8 mouse cellular contexts compared by ENCODE assay signal in the genomic region with DNA sequence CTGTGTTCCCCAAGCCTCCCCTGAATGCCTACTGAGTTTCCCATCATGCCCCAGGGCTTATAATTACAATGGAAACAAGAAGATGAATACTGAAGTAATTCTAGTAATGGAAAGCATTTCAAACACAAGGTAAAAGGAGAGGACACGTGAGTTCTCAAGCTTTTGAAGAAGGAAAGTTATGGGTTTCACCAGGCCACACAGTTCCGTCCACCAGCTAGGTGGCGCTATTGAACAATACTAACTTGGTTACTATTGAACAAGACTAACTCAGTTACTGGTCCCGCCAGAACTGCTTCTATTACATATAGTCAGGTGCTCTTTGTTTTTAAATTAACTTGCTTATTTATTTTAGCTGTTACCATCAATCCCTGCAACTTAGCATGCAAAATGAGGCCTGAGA.
DNase-seq lines count a peak whose midpoint lies in the region; ATAC-seq and TF ChIP-seq lines count a peak whose summit lies in the region.

No protein-coding gene starts in this region.

- peak; percentile 62 for TF ChIP-seq CTCF in E14TG2a.4 (conservative IDR thresholded peaks at IDR 0.05; ENCODE audit: low read length)

- no peaks in the 10 kb centered on the region for H3K36me3 ChIP-seq in heart, embryonic 12.5 days
- H3K36me3 ChIP-seq in E14TG2a.4 (ENCODE audit: insufficient read depth, low read length), result no peaks in the 10 kb centered on the region; the same call in 1 of the 2 replicates

- H3K9ac ChIP-seq in heart, embryonic 12.5 days, result no peak overlapping the region

- H3K27me3 ChIP-seq in heart, embryonic 12.5 days (replicated peaks), result no peaks in the 10 kb centered on the region
- H3K27me3 ChIP-seq in E14TG2a.4 (ENCODE audit: insufficient read depth, low read length), result no peaks in the 10 kb centered on the region

- H3K4me3 ChIP-seq in heart, embryonic 12.5 days, result no peak overlapping the region
- H3K4me3 ChIP-seq in E14TG2a.4 (replicated peaks; ENCODE audit: low read length), result no peak overlapping the region

- no peak for ATAC-seq in heart, embryonic 12.5 days (ENCODE audit: insufficient number of reproducible peaks, low FRiP score)

- H3K27ac ChIP-seq in heart, embryonic 12.5 days (ENCODE audit: poor library complexity, severe bottlenecking), result no peak overlapping the region

- peaks cover 16% of the 10 kb centered on the region for H3K4me1 ChIP-seq in heart, embryonic 12.5 days (replicated peaks)
- H3K4me1 ChIP-seq in E14TG2a.4 (replicated peaks; ENCODE audit: low read depth, low read length), result no peaks in the 10 kb centered on the region

- no peak overlapping the region for H3K4me2 ChIP-seq in heart, embryonic 12.5 days

- DNase-seq in heart, adult 11 months, result peak; percentile 85
- DNase-seq in c-Kit-positive CD71-negative TER-119-negative erythroid progenitor cells, embryonic 14.5 days (ENCODE audit: low read depth), result peak; percentile 62
- peak; percentile 62 for DNase-seq in forelimb bud, embryonic 11.5 days (ENCODE audit: low read depth, low spot score)
- peak; percentile 67 to 85 for DNase-seq in kidney, postnatal 36 days
- DNase-seq in lung, postnatal 25 days (ENCODE audit: low spot score), result peak; percentile 66
- DNase-seq in spleen, postnatal 4 days (ENCODE audit: low spot score in 2 of 2), result peak; percentile 48 to 78

- 15% methylated on average over 4 of the region's 4 CpGs for WGBS in heart, embryonic 12.5 days

- H3K9me3 ChIP-seq in heart, embryonic 12.5 days (replicated peaks), result no peaks in the 10 kb centered on the region
- peaks cover 11% of the 10 kb centered on the region for H3K9me3 ChIP-seq in E14TG2a.4 (ENCODE audit: low read length)
